Mouse (Mus musculus) midbrain, embryonic 12.5 days (tissue): ENCODE results near the gene Wapl. TPM values are rescaled to one million over a fixed set of nuclear protein-coding genes. Genes with fewer than 3 reads are reported as not detected.

Experiments
- ATAC-seq: fragments of 200-750 bp; cut with Nextera tagmentation; 2 replicates; pipeline ENCODE4 v1.8.0; 2017; ENCODE audit warnings: low read depth, moderate TSS enrichment, moderate library complexity; ENCODE audit not compliant: low FRiP score
- H3K27ac ChIP-seq: fragments of 300-500 bp; sonication (generic); replicated peaks from 2 replicates; pipeline ENCODE4 v1.5.1; 2016; ENCODE audit warnings: mild to moderate bottlenecking
- H3K27me3 ChIP-seq: fragments of 300-500 bp; sonication (generic); 2 replicates; pipeline ENCODE4 v1.6.1; 2016; ENCODE audit warnings: mild to moderate bottlenecking
- H3K36me3 ChIP-seq: fragments of 300-500 bp; sonication (generic); 2 replicates; pipeline ENCODE4 v1.6.1; 2016
- H3K4me1 ChIP-seq: fragments of 300-500 bp; sonication (generic); 2 replicates; pipeline ENCODE4 v1.6.1; 2016
- H3K4me2 ChIP-seq: fragments of 300-500 bp; sonication (generic); replicated peaks from 2 replicates; pipeline ENCODE4 v1.6.1; 2016; ENCODE audit warnings: mild to moderate bottlenecking, moderate library complexity
- H3K4me3 ChIP-seq: fragments of 300-500 bp; sonication (generic); 2 replicates; pipeline ENCODE4 v1.5.1; 2016; ENCODE audit warnings: mild to moderate bottlenecking
- H3K9ac ChIP-seq: fragments of 300-500 bp; sonication (generic); replicated peaks from 2 replicates; pipeline ENCODE4 v1.6.1; 2016; ENCODE audit warnings: mild to moderate bottlenecking, moderate library complexity
- H3K9me3 ChIP-seq: fragments of 300-500 bp; sonication (generic); 2 replicates; pipeline ENCODE4 v1.6.1; 2016; ENCODE audit warnings: mild to moderate bottlenecking
- WGBS: fragments of 180-500 bp; shearing (Covaris S2); methylation state at CpG from one replicate; pipeline ENCODE4 v1.1.7; 2016; 5-methylcytosine and 5-hydroxymethylcytosine counted together
- polyA plus RNA-seq: library from polyadenylated mRNA; unstranded; fragments of >200 nt; fragmentation: Nextera tagmentation; extraction: Ambion mirVana; gene quantifications from 2 replicates; pipeline ENCODE4 v1.2.1, GENCODE M21; 2016

Gene Wapl
- 34.4 and 40.6 TPM in 2 replicates for polyA plus RNA-seq

- 1% methylated on average over 74 of the region's 90 CpGs for WGBS
- Histone ChIP-seq H3K27me3 (no peaks in the 10 kb centered on the region), H3K36me3 (0 out of 2 replicates have a peak, but pooled peaks cover 6% of the 10 kb centered on the region), H3K27ac (peak within 1 kb of the TSS; percentile 95), H3K9ac (peak within 1 kb of the TSS; percentile 97), H3K4me3 (peak within 1 kb of the TSS; percentile 98), H3K9me3 (no peaks in the 10 kb centered on the region), H3K4me1 (peaks cover 9% of the 10 kb centered on the region), H3K4me2 (peak within 1 kb of the TSS; percentile 75)
- peak; percentile 99 for ATAC-seq
Observed at GRCm38 (mm10) chr14:34673395-34674228, at the start of gene Wapl. Wapl (plus strand) TSS chr14:34673928.

- Histone ChIP-seq H3K9me3 (no peaks in the 10 kb centered on the region), H3K27me3 (no peaks in the 10 kb centered on the region), H3K36me3 (no peaks in the 10 kb centered on the region), H3K4me2 (no peak overlapping the region), H3K9ac (no peak overlapping the region), H3K4me3 (no peak overlapping the region), H3K27ac (no peak overlapping the region), H3K4me1 (no peaks in the 10 kb centered on the region)
- ATAC-seq = no peak
- WGBS = 91% methylated on average over 7 of the region's 7 CpGs
Observed at GRCm38 (mm10) chr14:34626824-34627223, 46.9 kb upstream of the Wapl start.

GRCm38 (mm10) chr14:34632722-34633448 is 40.8 kb upstream of the Wapl start:
- Histone ChIP-seq H3K4me1 (no peaks in the 10 kb centered on the region), H3K9me3 (no peaks in the 10 kb centered on the region), H3K4me3 (no peak overlapping the region), H3K27me3 (no peaks in the 10 kb centered on the region), H3K36me3 (no peaks in the 10 kb centered on the region), H3K9ac (no peak overlapping the region), H3K27ac (no peak overlapping the region), H3K4me2 (no peak overlapping the region)
- WGBS = 75% methylated on average over 10 of the region's 10 CpGs
- no peak for ATAC-seq

- no peak for ATAC-seq
- H3K27me3 ChIP-seq = no peaks in the 10 kb centered on the region
- H3K9me3 ChIP-seq = no peaks in the 10 kb centered on the region
- H3K4me3 ChIP-seq = no peak overlapping the region
- no peaks in the 10 kb centered on the region for H3K4me1 ChIP-seq
- 50% methylated on average over 7 of the region's 7 CpGs for WGBS
- H3K36me3 ChIP-seq = no peaks in the 10 kb centered on the region
- H3K9ac ChIP-seq = no peak overlapping the region
- H3K4me2 ChIP-seq = no peak overlapping the region
- H3K27ac ChIP-seq = no peak overlapping the region
Observed at GRCm38 (mm10) chr14:34635192-34635591, 38.5 kb upstream of the Wapl start.

- ATAC-seq = no peak
- WGBS = 90% methylated on average over 6 of the region's 6 CpGs
- Histone ChIP-seq H3K9ac (no peak overlapping the region), H3K4me2 (no peak overlapping the region), H3K4me1 (no peaks in the 10 kb centered on the region), H3K27ac (no peak overlapping the region), H3K27me3 (no peaks in the 10 kb centered on the region), H3K36me3 (no peaks in the 10 kb centered on the region), H3K9me3 (no peaks in the 10 kb centered on the region), H3K4me3 (no peak overlapping the region)
Observed at GRCm38 (mm10) chr14:34635721-34636120, 38.0 kb upstream of the Wapl start.

GRCm38 (mm10) chr14:34644140-34644539 is 29.6 kb upstream of the Wapl start:
- WGBS = 70% methylated on average over 7 of the region's 7 CpGs
- no peak overlapping the region for H3K9ac ChIP-seq
- no peak overlapping the region for H3K4me2 ChIP-seq

GRCm38 (mm10) chr14:34647870-34648475 is 25.8 kb upstream of the Wapl start:
- WGBS = 89% methylated on average over 8 of the region's 8 CpGs
- H3K4me1 ChIP-seq = no peaks in the 10 kb centered on the region
- H3K4me2 ChIP-seq = no peak overlapping the region
- H3K9me3 ChIP-seq = no peaks in the 10 kb centered on the region
- no peaks in the 10 kb centered on the region for H3K27me3 ChIP-seq
- no peak overlapping the region for H3K27ac ChIP-seq
- no peak for ATAC-seq
- H3K9ac ChIP-seq = no peak overlapping the region
- no peaks in the 10 kb centered on the region for H3K36me3 ChIP-seq
- no peak overlapping the region for H3K4me3 ChIP-seq

More at GRCm38 (mm10) chr14:34644140-34644539, 29.6 kb upstream of the Wapl start:
- Histone ChIP-seq H3K27ac (no peak overlapping the region), H3K36me3 (no peaks in the 10 kb centered on the region), H3K9me3 (no peaks in the 10 kb centered on the region), H3K4me1 (no peaks in the 10 kb centered on the region), H3K27me3 (no peaks in the 10 kb centered on the region), H3K4me3 (no peak overlapping the region)
- no peak for ATAC-seq

- Histone ChIP-seq H3K4me3 (no peak overlapping the region), H3K9me3 (no peaks in the 10 kb centered on the region), H3K36me3 (no peaks in the 10 kb centered on the region), H3K27ac (no peak overlapping the region), H3K9ac (no peak overlapping the region), H3K4me2 (no peak overlapping the region), H3K4me1 (peaks cover 12% of the 10 kb centered on the region), H3K27me3 (peaks cover 36% of the 10 kb centered on the region)
- ATAC-seq = no peak
- 88% methylated on average over 5 of the region's 5 CpGs for WGBS
Observed at GRCm38 (mm10) chr14:34657131-34657530, 16.6 kb upstream of the Wapl start.

- WGBS = 47% methylated on average over 7 of the region's 7 CpGs
- peaks cover 61% of the 10 kb centered on the region for H3K27me3 ChIP-seq
Observed at GRCm38 (mm10) chr14:34660351-34660787, 13.4 kb upstream of the Wapl start.

GRCm38 (mm10) chr14:34660788-34661591 is 12.7 kb upstream of the Wapl start:
- Histone ChIP-seq H3K4me2 (peak overlapping the region; percentile 88), H3K27ac (no peak overlapping the region), H3K27me3 (peaks cover 62% of the 10 kb centered on the region), H3K4me3 (peak overlapping the region; percentile 49), H3K9ac (peak overlapping the region; percentile 52; the same call in 1 of the 2 replicates), H3K36me3 (no peaks in the 10 kb centered on the region), H3K4me1 (peaks cover 15% of the 10 kb centered on the region), H3K9me3 (no peaks in the 10 kb centered on the region)
- ATAC-seq = no peak
- WGBS = 9% methylated on average over 22 of the region's 22 CpGs

More at GRCm38 (mm10) chr14:34660351-34660787, 13.4 kb upstream of the Wapl start:
- H3K9me3 ChIP-seq = no peaks in the 10 kb centered on the region
- no peak overlapping the region for H3K9ac ChIP-seq
- no peak overlapping the region for H3K4me2 ChIP-seq
- no peak overlapping the region for H3K4me3 ChIP-seq
- no peaks in the 10 kb centered on the region for H3K36me3 ChIP-seq
- H3K4me1 ChIP-seq = peaks cover 15% of the 10 kb centered on the region
- ATAC-seq = no peak
- H3K27ac ChIP-seq = no peak overlapping the region
